Mouse (Mus musculus) left cerebral cortex, postnatal 10 days (tissue): ENCODE results near the gene Lefty2. TPM values are rescaled to one million over a fixed set of nuclear protein-coding genes. Genes with fewer than 3 reads are reported as not detected.

Experiments used
- DNase-seq, 2 experiments: peaks; one replicate each; pipeline ENCODE4 v3.0.0; 2021 to 2022; ENCODE audit warnings: low spot score in 2 of 2, mixed read lengths in 1 of 2; ENCODE audit errors: extremely low spot score in 1 of 2
- intact Hi-C: fragments of 180-260 bp; cut with DNase I; formaldehyde crosslinking; loops from one replicate; pipeline ENCODE4 v1.15.1; 2025
- total RNA-seq, 2 experiments: library from RNA; stranded (reverse); gene quantifications; 2 replicates each; pipeline ENCODE4 v1.2.3; 2021

Lefty2 gene
- 10 to 100 TPM; 10.9 to 12.4 TPM for total RNA-seq

DNA sequence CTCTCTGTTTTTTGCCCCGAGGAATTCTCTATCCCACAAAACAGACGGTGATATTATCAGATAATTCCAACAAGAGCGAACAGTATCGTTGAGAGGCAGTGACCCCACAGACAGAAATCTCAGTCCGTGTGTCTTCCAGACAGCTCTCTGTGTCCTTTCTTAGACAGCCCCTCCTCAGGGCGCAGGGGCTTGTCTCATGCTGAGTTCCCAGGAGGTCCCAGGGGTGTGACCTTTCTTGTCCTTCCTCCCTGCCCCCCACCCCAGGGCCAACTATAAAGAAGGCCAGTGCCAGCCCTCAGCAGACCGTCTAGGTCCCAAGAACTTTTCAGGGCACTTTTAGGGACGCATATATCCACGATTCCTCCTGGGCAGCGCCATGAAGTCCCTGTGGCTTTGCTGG is at the start of gene Lefty2:
Lefty2 (plus strand) TSS at position 301 of the 400 bp plus-strand sequence.
- intact Hi-C loops, result no loop called here
- DNase-seq, result no peak

DNA sequence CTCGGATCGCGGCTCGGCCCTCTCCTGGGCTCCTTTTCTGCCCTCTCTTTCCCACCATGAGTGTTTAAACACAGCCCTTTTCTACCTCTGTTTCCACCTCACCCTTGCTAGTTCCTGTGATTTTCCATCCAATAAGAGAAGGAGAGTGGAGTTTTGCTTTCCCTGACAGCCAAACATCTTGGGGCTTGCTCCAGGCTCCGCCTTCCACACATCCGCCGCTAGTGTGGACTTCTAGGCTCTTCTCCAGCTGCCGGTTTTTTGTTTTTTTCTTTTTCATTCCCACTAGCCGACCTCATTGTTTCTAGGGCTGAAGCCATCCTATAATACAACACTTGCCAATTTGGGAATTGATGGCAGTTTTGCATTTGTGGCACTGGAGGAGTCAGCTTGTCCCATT is 44.8 kb upstream of the Lefty2 start:
- intact Hi-C loops, result no loop called here
- peak; percentile 71 to 81 for DNase-seq

DNA sequence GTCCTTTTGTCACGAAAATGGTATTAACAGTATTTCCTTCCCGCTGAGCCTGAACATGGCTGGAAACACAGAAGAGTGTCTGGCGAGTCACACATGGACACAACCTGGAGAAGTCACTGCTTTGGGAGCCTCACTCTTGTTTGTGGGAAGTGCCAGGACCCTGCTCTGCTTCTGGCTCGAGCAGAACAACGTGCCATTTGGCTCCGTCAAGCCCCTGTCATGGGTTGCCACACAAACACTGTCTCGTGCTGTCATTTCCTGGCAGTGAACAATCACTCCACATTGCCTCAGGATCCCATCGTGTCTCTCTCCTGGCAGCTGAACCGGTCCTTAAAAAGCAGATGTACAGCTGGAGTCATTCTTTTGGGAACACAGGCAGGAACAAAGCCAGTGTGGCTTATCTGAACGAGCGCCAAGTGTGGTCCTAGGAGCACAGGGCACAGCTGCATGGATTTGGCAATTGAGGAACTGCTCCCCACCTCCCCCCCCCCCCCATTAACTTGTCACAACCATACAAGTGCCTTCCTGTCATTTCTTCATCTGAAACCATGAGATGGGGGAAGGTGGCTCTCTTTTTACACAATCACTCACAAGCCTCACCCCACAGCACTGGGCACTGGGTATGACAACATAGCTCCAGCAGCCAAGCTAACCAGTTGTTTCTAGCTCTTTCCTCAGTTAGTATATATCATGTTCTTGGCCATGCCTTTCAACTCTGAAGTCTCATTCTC is 44.2 kb upstream of the Lefty2 start:
- intact Hi-C loops, result no loop called here
- DNase-seq, result peak; percentile 46 to 68

DNA sequence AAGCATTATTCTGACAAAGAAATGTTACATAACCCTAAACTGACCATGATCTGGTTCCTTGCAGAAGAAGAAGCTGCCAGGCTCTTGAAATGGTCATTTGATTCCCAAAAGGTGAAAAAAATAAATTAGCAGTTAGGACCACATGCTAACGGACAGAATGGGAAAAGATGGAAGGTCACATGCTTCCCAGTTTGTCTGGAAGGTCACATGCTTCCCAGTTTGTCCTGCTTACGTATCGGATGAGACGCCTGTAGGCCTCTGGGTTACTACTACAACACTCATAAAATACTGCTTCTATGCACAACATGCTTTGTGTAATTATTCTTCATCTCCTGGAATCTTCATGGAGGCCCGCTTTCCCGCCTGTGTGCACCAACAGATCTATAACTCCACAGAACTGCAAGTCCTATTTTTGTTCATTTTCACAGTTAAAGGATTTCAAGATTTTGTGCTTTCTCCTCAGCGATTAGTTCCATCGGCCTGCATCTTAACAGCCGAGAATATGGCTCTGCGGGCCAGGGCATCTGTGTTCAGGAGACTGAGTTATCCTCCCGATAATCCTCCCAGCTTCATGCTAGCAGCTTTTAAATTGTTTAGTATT is 43.1 kb upstream of the Lefty2 start:
- peak in 1 of 2 experiments; percentile 18 for DNase-seq
- intact Hi-C loops, result loop anchor here (2.0 kb wide), 1 partner anchor 37 kb away; the partner anchor contains the start of gene H3f3a

DNA sequence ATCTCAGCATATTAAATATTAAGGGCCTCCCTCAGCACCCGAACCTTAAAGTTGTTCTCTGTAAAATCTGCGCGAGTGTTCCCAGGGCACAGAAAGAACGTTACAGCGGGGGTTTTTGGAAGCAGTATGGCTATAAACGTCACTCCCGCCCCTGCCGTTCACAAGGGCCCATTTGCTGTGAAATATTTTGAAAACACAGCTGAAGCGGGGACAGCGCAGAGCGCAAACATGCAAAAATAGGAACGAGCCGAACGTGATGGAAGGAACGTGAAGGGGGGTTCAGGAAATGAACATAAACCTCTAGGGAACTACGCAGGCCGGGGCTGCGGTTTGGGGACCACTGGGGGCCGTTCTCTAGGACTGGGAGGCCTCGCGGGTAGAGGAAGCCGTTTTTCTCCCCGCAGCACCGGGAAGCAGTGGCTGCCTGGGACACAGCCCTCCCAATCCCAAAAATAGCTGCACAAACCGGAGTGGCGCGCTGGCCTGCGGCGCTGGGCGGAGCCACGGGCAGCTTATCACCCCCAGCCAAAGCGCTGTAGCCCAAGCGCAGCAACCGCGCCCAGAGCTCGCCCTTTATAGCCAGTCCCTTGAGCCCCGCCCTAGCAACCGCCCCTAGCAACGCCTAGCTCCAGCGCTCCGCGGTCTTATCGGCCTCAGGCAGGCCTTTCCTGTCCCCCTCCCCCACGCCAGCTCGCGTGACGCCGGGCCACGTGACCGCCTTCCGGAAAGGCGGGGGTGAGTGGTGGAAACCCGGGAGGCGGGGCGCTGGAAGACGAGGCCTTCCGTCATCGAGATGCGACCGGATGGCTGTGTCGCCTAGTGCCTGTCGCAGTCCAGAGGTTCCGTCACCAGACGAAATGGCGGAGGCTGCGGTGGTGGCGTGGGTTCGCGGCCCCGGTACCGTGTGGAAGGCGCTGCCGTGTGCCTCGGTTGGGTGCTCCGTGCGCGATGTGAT is 42.3 kb upstream of the Lefty2 start, which contains the start of gene Sde2:
Sde2 (plus strand) TSS at position 812 of the 955 bp plus-strand sequence.
- peak; percentile 100 for DNase-seq
- intact Hi-C loops, result loop anchor here (2.0 kb wide), 1 partner anchor 38 kb away; the partner anchor contains the start of gene H3f3a

DNA sequence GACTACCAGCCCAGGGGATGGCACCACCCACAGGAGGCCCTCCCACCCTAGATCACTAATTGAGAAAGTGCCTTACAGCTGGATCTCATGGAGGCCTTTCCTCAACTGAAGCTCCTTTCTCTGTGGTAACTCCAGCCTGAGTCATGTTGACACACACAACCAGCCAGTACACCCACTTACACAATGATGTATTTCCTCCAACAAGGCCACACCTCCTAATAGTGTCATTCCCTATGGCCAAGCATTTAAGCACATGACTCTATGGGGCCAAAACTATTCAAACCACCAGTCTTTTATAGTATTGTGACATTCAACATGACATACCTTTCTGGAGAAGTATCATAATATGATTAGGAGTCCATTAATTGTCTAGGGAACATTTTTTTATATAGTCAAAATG is 34.1 kb upstream of the Lefty2 start:
- DNase-seq, result no peak
- intact Hi-C loops, result no loop called here

DNA sequence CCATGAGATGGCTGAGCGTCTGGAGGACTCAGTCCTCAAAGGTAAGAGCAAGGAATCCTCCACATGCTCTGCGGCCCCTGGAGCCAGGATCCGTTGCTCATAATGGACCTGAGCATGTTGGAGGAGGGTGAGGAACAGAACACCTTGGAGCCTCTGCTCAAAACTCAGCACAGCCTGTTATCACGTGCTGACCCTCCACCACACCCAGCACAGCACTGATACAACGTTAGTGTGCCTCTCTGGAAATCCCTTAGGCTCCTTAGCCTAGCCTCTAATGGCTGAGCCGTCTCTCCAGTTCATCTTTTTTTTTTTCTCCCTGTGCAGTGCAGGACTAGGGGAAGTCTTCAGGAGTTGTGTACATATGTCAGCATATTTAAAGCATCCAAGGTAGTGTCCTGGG is 32.9 kb upstream of the Lefty2 start:
- intact Hi-C loops, result loop anchor here (10.0 kb wide), 1 partner anchor 275 kb away; no protein-coding TSS in a partner anchor
- no peak for DNase-seq

DNA sequence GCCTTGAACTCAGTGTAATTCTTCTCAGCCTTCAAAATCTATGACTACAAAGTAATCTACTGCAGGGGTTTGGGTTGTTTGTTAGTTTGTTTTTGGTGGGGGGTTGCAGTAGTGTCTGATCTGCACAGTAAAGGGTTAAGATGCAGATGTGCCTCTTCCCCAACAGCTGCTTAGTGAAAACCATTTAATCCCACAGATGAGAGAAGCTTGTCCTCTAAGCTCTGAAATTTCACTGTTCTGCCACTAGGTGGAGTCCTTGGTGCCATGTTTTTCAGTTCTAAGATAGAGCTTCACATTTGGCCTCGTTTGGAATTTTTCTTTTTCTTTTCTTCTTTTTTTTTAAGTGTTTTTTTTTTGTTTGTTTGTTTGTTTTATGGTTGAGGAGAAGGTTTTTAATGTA is 29.3 kb upstream of the Lefty2 start:
- intact Hi-C loops, result loop anchor here (10.0 kb wide), 1 partner anchor 271 kb away; no protein-coding TSS in a partner anchor
- DNase-seq, result peak in 1 of 2 experiments; percentile 14

DNA sequence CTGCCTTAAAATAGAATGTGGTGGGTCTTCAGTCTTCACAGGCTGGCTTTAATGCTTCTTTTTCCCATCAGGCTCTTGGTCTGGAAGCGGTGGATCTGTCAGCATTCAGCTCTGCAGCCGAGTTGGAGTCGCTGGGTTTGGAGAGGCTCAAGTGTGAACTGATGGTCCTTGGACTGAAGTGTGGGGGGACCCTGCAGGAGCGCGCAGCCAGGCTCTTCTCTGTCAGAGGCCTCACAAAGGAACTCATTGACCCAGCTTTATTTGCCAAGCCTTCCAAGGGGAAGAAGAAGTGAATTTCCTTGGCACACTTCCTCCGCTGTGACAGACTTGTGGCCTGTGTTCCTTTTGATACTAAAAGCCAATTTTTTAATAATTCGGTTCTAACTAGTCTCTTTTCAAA is 26.9 kb upstream of the Lefty2 start:
- intact Hi-C loops, result loop anchor here (10.0 kb wide), 1 partner anchor 269 kb away; no protein-coding TSS in a partner anchor
- no peak for DNase-seq

DNA sequence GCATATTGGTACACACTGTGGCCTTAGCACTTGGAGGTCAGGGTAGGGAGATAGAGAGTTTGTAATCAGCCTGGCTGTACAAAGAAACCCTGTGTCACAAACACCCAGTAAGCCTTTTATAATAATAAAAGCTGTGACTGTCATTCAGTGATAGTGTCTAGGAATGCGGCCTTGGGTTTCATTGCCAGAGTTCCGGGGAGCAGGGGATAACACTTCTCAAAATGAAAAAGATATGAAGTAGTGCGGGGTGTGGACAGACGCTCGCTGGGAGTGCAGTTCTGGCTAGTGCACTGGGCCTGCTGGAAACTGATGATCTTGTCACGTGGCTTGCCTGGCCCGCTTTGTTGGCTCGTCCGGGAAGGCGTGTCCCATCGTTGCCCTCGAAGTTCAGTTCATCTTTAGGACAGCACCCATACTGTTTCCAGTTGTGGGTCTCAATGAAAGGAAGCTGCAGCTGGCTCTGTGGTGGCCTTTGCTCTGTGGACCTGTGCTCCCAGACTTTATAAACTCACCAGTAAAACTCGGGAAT is 22.7 kb upstream of the Lefty2 start:
- DNase-seq, result no peak
- intact Hi-C loops, result no loop called here

DNA sequence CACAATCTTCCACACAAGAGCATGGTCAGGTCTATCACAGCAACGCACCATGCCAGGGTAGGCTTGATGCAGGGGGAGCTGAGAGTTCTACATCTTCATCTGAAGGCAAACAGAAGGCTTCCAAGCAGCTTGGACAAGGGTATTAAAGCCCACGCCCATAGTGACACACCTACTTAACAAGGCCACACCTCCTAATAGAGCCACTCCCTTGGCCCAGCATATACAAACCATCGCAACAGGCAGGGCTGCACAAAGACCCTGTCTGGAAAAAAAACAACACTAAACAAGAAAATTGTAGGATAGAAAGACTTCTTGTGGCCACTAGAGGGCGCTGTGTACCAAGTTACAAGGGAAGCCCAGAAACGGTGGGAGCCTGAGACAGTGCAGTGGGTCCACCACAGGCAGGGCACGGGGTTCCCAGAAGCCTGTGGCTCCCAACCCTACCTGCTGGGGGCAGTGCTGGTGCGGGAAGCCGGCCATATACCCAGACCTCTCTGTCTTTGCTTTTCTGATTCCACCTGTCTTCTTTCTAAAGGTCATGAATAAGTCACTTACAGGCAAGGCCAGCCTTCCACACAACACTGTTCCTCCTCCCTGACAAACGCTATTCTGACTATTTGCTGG is 18.9 kb upstream of the Lefty2 start:
- intact Hi-C loops, result no loop called here
- DNase-seq, result peak in 1 of 2 experiments; percentile 41

DNA sequence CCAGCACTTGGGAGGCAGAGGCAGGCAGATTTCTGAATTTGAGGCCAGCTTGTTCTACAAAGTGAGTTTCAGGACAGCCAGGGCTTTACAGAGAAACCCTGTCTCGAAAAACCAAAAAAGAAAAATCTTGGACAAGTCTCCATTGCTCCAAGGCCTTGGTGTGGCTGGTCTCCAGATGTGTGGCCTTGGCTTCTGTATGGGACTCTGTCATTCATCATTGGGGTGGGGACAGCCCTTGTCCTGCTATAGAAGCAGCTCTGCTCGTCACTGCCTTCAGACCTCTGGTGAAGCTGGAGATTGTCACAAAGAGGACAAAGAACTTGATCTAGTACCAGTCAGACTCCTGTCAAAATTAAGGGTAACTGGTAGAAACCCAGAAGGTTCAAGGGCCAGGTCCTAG is 18.3 kb upstream of the Lefty2 start:
- intact Hi-C loops, result no loop called here
- no peak for DNase-seq

DNA sequence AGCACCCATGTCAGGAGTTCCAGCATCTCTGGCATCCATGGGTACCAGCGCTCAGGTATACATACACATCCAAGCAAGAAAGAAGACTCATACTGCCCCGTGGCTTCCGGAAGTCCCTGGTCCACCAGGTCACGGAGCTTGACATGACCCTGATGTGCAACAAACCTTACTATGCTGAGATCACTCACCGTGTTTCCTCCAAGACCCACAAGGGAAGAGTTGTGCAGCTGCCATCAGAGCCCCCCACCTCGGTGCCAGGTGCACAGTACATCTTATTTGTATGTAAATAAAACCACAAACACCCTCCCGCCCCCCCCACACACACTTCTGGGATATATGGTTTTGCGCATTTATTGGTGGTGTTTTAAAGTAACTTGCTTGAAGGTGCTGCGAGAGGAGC is 17.8 kb upstream of the Lefty2 start:
- intact Hi-C loops, result no loop called here
- DNase-seq, result no peak

DNA sequence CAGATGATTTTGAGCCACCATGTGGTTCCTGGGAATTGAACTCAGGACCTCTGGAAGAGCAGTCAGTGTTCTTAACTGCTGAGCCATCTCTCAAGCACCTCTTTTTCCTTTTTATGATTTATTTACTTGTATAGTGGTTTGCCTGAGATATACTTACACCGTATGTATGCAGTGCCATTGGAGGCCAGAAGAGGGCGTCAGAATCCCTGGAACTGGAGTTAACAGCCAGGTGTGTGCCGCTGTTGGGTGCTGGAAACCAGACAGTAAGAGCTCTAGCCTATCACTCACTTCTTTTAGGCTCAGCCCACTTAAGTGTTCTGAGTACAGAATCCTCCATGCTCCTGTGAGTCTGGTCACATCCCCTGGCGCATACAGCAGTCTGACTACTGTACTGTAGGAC is 15.4 kb upstream of the Lefty2 start:
- intact Hi-C loops, result no loop called here
- DNase-seq, result no peak

DNA sequence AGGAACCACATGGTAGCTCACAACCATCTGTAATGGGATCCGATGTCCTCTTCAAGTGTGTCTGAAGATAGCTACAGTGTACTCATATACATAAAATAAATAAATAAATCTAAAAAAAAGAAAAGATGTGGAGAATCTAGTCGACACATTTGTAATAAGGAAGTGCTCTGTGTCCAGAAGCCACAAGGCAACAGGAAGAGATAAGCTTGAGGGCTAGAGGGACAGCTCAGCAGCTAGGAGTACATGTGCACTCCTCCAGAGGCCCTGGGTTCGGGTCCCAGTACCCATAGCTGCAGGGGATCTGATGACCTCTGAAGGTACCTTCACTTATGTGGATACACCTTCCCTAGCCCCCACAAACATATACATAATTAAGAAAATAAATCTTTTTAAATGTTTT is 11.1 kb upstream of the Lefty2 start:
- intact Hi-C loops, result no loop called here
- no peak for DNase-seq

DNA sequence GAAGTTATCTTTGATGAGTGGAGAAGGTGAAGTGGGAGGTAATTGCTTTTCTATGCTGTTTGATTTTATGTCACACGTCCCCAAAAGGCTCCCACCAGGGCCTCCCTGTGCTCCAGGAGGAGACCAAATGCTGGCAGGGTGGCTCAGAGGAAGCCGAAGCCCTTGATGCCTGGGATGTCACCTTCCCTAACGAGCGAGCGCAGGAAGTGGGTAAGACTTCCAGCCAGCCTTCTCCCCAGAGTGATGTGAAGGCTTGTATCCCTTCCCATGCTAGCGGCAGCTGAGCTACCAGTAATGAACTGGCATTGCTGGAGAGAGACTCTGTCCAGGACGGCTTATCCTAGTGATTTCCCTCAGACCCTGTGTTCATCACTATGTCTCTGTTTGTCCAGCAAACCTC is 9.2 kb upstream of the Lefty2 start:
- no peak for DNase-seq
- intact Hi-C loops, result no loop called here

DNA sequence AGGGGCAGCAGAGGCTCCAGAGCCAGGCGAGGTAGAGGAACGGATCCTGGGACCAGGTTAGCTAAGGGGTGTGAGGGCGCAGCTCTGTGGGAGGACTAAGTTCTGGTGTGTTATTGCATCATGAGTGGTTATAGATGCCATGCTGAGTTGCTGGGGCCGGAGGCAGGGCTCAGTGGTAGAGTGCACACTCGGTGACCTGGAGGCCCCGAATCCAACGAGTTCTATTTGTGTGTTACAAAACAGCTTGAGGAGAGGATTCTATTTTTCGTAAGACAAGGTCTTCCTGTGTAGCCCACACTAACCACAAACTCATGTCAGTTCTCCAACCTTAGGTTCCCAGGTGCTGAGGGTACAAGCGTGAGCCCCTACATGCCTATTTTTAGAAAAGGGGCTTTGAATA is 8.4 kb upstream of the Lefty2 start:
- DNase-seq, result no peak
- intact Hi-C loops, result no loop called here

DNA sequence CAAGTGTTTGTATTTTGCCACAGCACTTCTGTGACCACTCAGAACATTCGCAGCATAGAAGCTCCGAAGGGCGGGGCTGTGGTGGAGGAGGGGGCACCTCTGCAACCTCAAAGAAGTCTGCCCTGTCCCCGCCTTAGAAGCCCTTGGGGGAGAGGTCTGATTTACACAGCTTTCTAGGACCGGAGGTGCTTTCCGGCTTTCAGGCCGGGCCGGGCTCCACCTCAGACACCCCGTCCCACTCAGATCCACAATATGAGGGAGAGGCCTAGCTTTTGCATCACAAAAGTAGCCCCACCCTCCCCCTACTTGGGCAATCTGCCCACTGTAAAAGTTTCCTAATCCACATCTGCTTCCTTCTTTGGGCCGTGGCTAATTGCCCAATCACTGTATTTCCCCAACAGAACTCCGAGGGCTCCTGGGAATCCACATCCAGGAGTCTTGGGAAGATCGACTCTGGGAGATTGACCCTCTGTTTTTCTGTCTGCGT is 4.3 kb upstream of the Lefty2 start:
- intact Hi-C loops, result no loop called here
- DNase-seq, result peak in 1 of 2 experiments; percentile 88
